Mouse (Mus musculus) bone marrow, adult 2 months (tissue): Measurements from ENCODE around the gene 4930435E12Rik.

Experiments
- CTCF ChIP-seq: fragments of 200-500 bp; IDR thresholded peaks from 2 replicates; pipeline ENCODE4 v1.5.1; 2011; ENCODE audit warnings: low read length, control low read depth; ENCODE audit not compliant: control insufficient read depth, insufficient read depth
- POLR2A ChIP-seq: fragments of 200-500 bp; IDR thresholded peaks from 2 replicates; pipeline ENCODE4 v1.6.1; 2011; ENCODE audit warnings: low read depth, mild to moderate bottlenecking, control low read depth, low read length, borderline replicate concordance; ENCODE audit not compliant: control insufficient read depth

DNA sequence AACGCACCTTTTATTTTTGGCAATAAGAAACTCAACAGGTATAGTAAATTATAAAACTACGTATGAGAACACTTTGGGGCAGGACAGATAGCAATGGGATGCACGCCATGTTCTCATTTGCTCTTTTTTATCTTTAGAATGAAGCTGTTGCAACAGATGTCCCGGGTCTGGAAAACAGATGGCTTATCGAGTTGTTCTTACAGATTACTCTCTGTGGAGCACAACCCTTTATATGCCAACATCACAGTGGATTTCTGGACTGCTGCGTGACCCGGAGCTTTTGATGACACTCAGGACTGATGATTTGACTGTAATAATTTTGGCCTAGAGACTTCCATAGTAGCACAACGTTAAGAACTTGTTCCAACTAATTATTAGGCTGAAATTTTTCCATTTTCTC is 60.8 kb downstream of the 4930435E12Rik start:
- TF ChIP-seq CTCF = no peak
- TF ChIP-seq POLR2A = no peak
